Mouse (Mus musculus) gastrocnemius, postnatal 14 days (tissue): ENCODE measurements around the gene Tmbim7. TPM values are rescaled to one million over a fixed set of nuclear protein-coding genes. Genes with fewer than 3 reads are reported as not detected.
"Not testable (repeated sequence)": the region's sequence is repeated elsewhere in the genome, so short reads cannot be mapped to it uniquely, and the experiment has no call there.

ENCODE experiments used
- DNase-seq: peaks from one replicate; pipeline ENCODE4 v3.0.0; 2021; ENCODE audit warnings: mixed read lengths
- intact Hi-C: fragments of 180-260 bp; cut with DNase I; formaldehyde crosslinking; loops from one replicate; pipeline ENCODE4 v1.15.1; 2025; ENCODE audit warnings: low total_unique reads
- total RNA-seq, 2 experiments: library from RNA; stranded (reverse); gene quantifications; 2 replicates each; pipeline ENCODE4 v1.2.3; 2021

Tmbim7 gene
- total RNA-seq, 2 experiments from 2014 or later, result not detected

DNA sequence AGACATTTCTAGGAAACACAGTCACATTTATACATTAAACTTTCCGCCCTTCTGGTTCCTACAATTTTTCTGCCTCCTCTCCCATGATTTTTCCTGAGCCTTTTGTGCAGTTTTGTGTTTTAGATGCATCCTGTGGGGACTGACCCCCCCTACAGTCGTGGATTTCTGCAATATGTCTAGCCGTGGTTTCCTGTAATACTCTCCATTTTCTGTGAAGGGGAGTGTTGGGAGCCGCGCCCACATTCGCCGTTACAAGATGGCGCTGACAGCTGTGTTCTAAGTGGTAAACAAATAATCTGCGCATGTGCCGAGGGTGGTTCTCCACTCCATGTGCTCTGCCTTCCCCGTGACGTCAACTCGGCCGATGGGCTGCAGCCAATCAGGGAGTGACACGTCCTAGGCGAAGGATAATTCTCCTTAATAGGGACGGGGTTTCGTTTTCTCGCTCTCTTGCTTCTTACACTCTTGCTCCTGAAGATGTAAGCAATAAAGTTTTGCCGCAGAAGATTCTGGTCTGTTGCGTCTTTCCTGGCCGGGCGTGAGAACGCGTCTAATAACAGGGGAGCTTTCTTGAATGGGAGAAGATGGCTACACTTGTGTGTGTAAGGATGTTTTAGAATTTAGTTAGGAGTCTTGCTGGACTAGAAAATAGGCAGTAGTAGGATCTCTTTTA lies 2.1 kb downstream of the Tmbim7 start:
- intact Hi-C loops, DNase-seq: not testable (repeated sequence)

DNA sequence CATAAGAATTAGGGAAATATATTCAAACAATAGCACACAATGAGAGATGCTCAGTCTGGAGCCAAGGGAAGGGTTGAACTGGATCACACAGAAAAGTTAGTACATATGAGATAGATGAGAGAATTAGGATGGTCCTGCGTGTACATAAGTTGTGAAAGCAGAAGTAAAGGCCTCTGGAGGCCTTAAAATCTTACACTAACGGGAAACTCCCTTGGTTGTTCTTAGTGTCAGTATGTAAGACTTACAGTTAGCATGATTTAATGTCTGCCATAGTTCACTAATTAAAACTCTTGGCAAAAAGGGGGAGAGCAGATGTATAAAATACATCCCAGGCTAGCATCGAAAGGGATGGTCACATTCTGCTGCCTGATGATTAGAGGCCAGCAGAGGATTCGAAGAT lies 2.8 kb downstream of the Tmbim7 start:
- no peak for DNase-seq
- intact Hi-C loops, result no loop called here

- DNase-seq, result no peak
- intact Hi-C loops, result no loop called here
Measured at GRCm38 (mm10) chr5:3657085-3657484, 6.1 kb downstream of the Tmbim7 start, which contains the start of gene Gatad1. Gene Gatad1 (minus strand): TSS chr5:3657185.

DNA sequence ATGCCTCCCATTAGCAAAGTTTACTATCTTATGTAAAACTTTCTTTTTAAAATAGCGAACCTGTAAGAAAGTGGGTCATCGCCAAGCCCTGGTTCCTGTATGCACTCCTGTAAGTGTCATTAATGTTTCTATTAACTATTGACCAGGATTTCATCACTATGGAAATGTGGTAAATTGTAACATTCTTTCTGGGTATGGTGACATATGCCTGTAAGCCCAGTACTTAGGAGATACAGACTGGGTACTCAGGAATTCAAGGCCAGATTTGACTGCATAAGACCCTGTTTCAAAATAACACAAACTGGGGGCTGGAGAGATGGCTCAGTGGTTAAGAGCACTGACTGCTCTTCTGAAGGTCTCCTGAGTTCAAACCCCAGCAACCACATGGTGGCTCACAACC lies 14.2 kb downstream of the Tmbim7 start:
- no peak for DNase-seq
- intact Hi-C loops, result no loop called here

GRCm38 (mm10) chr5:3666585-3666984 lies 15.6 kb downstream of the Tmbim7 start:
- no peak for DNase-seq
- intact Hi-C loops, result no loop called here

DNA sequence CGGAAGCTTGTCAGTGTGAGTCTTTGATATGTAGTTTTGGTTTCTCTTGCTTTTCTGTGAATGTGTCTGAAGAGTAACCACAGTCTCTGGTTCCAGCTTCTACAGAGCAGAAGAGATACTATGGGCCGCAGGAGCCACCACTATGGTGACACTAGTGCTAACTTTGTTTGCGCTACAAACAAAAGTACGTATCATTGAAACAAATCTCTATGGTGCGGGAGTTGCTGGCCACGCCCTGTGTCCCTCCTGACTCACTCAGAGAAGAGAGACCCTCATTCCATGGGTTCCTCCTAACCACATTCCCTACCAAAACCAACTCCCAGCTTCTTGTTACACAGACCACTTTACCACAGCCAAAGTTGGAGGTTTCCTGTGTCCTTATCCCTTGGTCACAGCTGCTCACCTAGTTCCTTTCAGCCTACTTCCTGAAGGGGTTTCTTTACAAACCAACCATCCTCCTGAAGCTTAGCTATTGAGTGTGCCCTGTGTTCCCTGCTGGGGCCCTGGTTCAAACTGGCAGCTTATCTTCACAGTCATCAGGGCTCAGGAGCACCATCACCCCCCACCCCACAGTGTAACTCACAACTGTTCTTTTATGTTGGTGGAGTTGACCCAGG lies 19.1 kb downstream of the Tmbim7 start:
- intact Hi-C loops, result no loop called here

GRCm38 (mm10) chr5:3688298-3688697 lies 37.3 kb downstream of the Tmbim7 start:
- intact Hi-C loops, result no loop called here
- DNase-seq, result no peak

More for the DNA sequence above, 19.1 kb downstream of the Tmbim7 start:
- DNase-seq, result no peak

DNA sequence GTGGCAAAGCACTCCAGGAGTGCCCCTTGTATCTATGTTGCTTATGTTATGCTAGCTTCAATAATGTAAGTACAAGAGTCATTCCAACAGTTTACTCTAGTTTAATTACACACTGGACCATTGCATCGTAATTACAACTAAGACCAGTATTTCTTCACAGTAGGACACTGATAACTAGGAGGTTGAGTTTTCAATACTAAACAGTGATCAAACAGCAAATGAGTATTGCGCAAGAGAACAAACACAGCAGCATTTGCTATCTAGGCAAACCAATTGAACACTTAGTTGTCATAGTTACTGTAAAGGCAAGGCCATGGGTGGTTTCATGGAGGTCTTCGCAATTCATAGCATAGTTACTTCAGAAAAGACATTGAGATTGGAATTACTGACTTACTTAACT lies 40.3 kb downstream of the Tmbim7 start:
- DNase-seq, result no peak
- intact Hi-C loops, result no loop called here

- no peak for DNase-seq
- intact Hi-C loops, result no loop called here
Measured at GRCm38 (mm10) chr5:3692956-3693355, 42.0 kb downstream of the Tmbim7 start.

DNA sequence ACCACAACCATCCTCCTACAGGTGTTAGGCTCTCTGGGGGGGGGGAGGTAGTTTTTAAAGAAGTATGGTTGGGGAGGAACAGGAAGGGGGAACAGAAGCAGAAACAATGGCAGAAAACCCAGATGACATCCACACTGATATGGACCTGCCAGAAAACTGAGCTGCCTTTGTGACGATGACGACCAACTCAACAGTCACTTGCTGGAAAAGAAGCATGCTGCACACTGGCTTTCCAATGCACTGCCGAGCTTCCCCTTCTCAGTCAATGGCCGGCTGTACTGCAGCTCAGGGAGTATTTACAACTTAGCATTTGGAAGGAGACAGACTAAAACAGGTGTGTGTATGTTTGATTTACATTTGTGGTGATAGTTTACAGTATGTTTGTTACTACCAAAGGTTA lies 44.2 kb downstream of the Tmbim7 start:
- intact Hi-C loops, result no loop called here
- DNase-seq, result no peak

GRCm38 (mm10) chr5:3696031-3696430 lies 45.0 kb downstream of the Tmbim7 start:
- intact Hi-C loops, result no loop called here

DNA sequence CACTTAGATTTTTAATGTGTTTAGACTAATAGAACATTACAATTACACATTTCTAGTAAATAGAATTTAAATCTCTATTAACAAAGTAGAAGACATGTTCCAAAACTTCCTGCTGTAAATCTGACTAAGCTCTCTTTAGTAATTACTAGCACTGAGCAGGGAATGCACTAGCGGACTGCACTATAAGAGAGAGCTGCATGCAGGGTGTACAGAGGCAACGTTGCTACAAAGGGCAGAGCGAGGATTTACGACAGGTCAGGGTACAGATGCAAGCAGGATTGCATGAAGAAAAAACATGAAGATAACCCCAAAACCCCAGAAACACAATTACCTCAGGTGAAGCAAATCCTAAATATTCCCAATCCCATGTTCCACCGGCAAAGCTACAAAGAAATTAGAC lies 49.0 kb downstream of the Tmbim7 start:
- intact Hi-C loops, result no loop called here

More at GRCm38 (mm10) chr5:3696031-3696430, 45.0 kb downstream of the Tmbim7 start:
- DNase-seq, result no peak

DNA sequence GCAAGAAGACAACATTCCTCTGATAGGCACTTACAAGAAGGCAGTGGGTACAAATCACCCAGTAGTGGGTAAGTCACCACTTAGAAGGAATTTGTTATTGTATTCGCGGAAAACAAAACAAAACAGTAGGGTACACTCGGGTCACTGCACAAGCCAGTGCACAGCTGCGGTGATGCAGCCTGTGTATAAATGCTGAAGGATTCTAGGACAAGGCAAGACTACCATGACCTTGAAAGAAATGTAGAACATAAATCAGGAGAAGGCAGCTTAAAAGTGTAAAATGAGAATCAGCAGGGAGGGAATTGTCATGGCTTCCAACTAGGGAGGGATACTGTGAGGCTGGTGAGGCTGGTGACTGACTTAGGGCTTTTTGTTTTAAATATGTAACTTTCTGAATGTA lies 51.2 kb downstream of the Tmbim7 start:
- intact Hi-C loops, result no loop called here
- DNase-seq, result no peak

More for the DNA sequence above, 49.0 kb downstream of the Tmbim7 start:
- no peak for DNase-seq

GRCm38 (mm10) chr5:3715800-3716199 lies 64.8 kb downstream of the Tmbim7 start:
- intact Hi-C loops, result no loop called here
- no peak for DNase-seq

DNA sequence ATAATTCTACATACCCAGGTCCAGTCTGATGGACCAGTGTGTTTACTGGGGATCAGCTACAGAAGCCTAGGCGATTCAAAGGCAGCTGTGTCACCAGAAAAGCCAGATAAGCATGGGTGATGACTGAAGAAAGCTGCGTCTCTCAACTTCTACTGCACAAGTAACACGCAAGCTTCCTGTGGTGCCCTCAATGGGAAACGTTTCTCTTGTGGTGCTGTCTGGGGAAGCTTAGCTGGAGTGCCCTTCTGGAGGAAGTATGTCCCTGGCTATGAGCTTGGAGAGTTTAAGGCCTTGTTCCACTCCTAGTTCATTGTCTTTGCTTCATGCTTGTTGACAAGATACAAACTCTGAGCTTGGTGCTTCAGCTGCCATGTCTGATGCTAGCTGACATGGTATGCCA lies 68.4 kb downstream of the Tmbim7 start:
- intact Hi-C loops, result no loop called here

DNA sequence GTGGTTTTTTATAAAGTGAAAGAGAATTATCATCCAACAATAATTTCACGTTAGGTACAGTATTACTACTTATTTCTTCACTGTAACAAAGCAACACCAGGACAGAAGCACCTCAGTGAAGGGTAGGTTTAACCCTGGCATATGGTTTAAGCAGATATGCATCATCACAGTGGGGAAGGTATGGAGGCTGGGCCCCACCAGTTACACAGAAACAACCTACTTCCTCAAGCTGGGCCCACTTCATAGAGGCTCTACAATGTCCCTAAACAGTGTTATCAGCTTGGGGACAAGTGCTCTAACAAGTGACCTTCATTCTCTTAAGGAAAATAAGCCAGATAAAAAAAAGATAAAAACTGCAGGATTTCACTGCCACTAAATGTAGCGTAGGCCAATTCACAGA lies 71.9 kb downstream of the Tmbim7 start:
- DNase-seq, result no peak
- intact Hi-C loops, result no loop called here

More for the DNA sequence above, 68.4 kb downstream of the Tmbim7 start:
- no peak for DNase-seq

- DNase-seq, result no peak
- intact Hi-C loops, result no loop called here
Measured at GRCm38 (mm10) chr5:3723415-3723814, 72.4 kb downstream of the Tmbim7 start.

DNA sequence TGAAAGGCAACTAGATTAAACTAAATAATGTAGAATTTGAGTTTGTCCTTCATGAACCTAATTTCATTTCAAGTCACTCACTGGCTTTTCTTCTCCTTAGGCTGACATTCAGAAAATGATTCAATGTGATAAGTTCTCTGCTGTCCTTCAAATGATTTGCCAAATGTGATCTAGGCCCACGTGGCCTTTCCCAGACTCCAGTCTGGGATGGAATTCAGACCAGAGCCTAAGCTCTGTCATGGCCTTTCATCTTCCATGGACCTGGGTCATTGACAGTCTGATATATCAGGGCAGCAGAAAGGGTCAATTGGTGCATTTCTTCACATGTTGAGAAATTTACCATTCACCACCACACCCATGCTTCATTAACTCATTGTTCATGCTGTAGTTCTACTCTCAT lies 74.5 kb downstream of the Tmbim7 start:
- no peak for DNase-seq
- intact Hi-C loops, result no loop called here

DNA sequence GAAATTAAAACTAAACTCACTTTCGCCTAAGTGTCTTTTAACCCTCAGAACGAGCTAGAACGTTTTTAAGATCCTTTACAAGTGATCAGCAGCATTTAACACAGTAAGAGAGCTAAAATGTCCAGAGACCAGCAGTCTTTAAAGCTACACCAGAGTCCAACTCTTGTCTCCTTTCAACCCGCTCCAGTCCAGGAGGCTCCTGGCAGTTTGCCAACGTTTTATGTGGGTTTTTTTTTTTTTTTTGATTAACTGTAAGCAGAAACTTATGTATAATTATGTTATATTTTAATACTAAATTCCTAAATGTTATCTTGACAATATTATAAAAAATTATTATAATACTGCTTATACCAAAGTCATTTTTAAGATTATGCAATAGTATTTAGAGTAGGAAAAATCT lies 77.8 kb downstream of the Tmbim7 start:
- DNase-seq, result no peak
- intact Hi-C loops, result no loop called here
